ENCODE assay signal across 14 mouse cellular contexts in the genomic region with DNA sequence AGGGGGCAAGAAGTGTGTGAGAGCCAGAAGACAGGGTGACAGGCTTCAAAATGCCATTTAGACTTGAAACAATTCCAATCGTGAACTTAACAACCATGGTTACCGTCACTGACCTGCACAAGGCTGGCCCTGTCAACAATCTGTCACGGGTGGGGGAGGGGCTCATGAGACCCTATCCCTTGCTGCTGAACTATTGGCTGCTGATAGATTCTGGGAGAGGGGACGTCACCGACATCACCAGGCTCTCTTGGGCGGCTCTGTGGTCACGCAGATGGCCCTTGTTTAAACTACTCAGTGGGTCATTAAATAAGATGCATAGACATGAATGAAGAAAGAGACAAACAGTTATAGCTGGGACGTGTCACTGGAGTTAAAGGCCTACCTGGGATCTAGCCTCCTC. TPM values are rescaled to one million over a fixed set of nuclear protein-coding genes. Genes with fewer than 3 reads are reported as not detected.
"Had no signal": no experiment of that assay in that cellular context is flagged by ENCODE, and none has a peak within 500 bp of the region (broad histone marks: within the 10 kb centered on the region; RNA-seq: fewer than 3 reads in every experiment).

No protein-coding gene starts in this region.

- ATAC-seq: liver, postnatal 0 days had no signal

- DNase-seq: kidney, adult 8-10 months; kidney, postnatal 25 days; liver; liver, embryonic 13.5 days; liver, postnatal 0 days; lung, postnatal 14 days; right cerebral cortex, postnatal 14 days; thymus, postnatal 4 days had no signal

- H3K27ac ChIP-seq: limb, embryonic 12.5 days; liver, embryonic 13.5 days; stomach, embryonic 15.5 days had no signal

- H3K4me3 ChIP-seq: limb, embryonic 12.5 days; liver, embryonic 13.5 days; lung, embryonic 15.5 days; stomach, embryonic 15.5 days had no signal

- H3K36me3 ChIP-seq: liver, embryonic 13.5 days; lung, embryonic 15.5 days; stomach, embryonic 15.5 days had no signal

- H3K4me2 ChIP-seq: limb, embryonic 12.5 days; liver, embryonic 13.5 days; lung, embryonic 15.5 days; stomach, embryonic 15.5 days had no signal

- H3K9ac ChIP-seq: limb, embryonic 12.5 days; liver, embryonic 13.5 days; liver, postnatal 0 days; lung, embryonic 15.5 days; stomach, embryonic 15.5 days had no signal

- H3K9me3 ChIP-seq: limb, embryonic 12.5 days; liver, embryonic 13.5 days; lung, embryonic 15.5 days; stomach, embryonic 15.5 days had no signal

- H3K27me3 ChIP-seq: limb, embryonic 12.5 days; liver, embryonic 13.5 days; lung, embryonic 15.5 days; stomach, embryonic 15.5 days had no signal

RNA-seq across cellular contexts. Expression of gene Oit3, which starts 3.1 kb away (rescaled TPM):
- polyA plus RNA-seq: neural tube, embryonic 14.5 days had no signal

RNA-seq across cellular contexts. Expression of gene Pla2g12b, which starts 41.2 kb away (rescaled TPM):
- polyA plus RNA-seq: limb, embryonic 12.5 days; midbrain, postnatal 0 days; neural tube, embryonic 14.5 days; spleen, adult 2 months had no signal

RNA-seq across cellular contexts. Expression of gene Gm10273, which starts 49.2 kb away (rescaled TPM):
- polyA plus RNA-seq: limb, embryonic 12.5 days had no signal
